In genomic region chr3:86223634-86224313, GRCm38 (mm10) we compare ENCODE assay signal across 8 mouse cellular contexts. TPM values are rescaled to one million over a fixed set of nuclear protein-coding genes. Genes with fewer than 3 reads are reported as not detected.
A peak's percentile ranks its signal among the peaks of the same experiment; 100 is the strongest.
DNase-seq lines count a peak whose midpoint lies in the region; ATAC-seq and TF ChIP-seq lines count a peak whose summit lies in the region.

No protein-coding gene starts in this region.

- no peaks in the 10 kb centered on the region for H3K27me3 ChIP-seq in MEL (ENCODE audit: control insufficient read depth in 1 of 2, insufficient read depth in 2 of 2, low read length in 2 of 2)
- no peaks in the 10 kb centered on the region for H3K27me3 ChIP-seq in cerebellum, adult 2 months (ENCODE audit: control insufficient read depth, insufficient read depth, low read length)
- no peaks in the 10 kb centered on the region for H3K27me3 ChIP-seq in forebrain, postnatal 0 days (ENCODE audit: insufficient read depth, low read length)
- 0 out of 2 replicates have a peak, but pooled peaks cover 7% of the 10 kb centered on the region for H3K27me3 ChIP-seq in lung, embryonic 15.5 days

- H3K4me3 ChIP-seq in MEL (ENCODE audit: control insufficient read depth in 1 of 2, insufficient read depth in 1 of 2, low read depth in 2 of 2, low read length in 2 of 2) = peak overlapping the region; percentile 90 to 97
- peak overlapping the region; percentile 72 for H3K4me3 ChIP-seq in cerebellum, adult 2 months (replicated peaks; ENCODE audit: insufficient read depth, low read depth, low read length)
- peak overlapping the region; percentile 79 for H3K4me3 ChIP-seq in forebrain, postnatal 0 days (ENCODE audit: low read depth, low read length)
- H3K4me3 ChIP-seq in lung, embryonic 15.5 days = peak overlapping the region; percentile 70
- H3K4me3 ChIP-seq in olfactory bulb, adult 2 months (ENCODE audit: insufficient read depth, low read depth, low read length) = peak overlapping the region; percentile 89

- peak overlapping the region; percentile 99 for H3K9ac ChIP-seq in MEL (ENCODE audit: control insufficient read depth, low read depth, low read length, poor library complexity, severe bottlenecking)
- peak overlapping the region; percentile 73 for H3K9ac ChIP-seq in forebrain, postnatal 0 days
- H3K9ac ChIP-seq in lung, embryonic 15.5 days = peak overlapping the region; percentile 71

- H3K4me1 ChIP-seq in MEL (ENCODE audit: control insufficient read depth in 1 of 2, insufficient read depth in 2 of 2, low read length in 2 of 2) = no peaks in the 10 kb centered on the region; a peak in 3 of 4 replicates
- H3K4me1 ChIP-seq in cerebellum, adult 2 months (ENCODE audit: control insufficient read depth, insufficient read depth, low read length) = no peaks in the 10 kb centered on the region; the same call in none of the 2 replicates
- no peaks in the 10 kb centered on the region for H3K4me1 ChIP-seq in forebrain, postnatal 0 days (ENCODE audit: insufficient read depth)
- H3K4me1 ChIP-seq in lung, embryonic 15.5 days = 0 out of 2 replicates have a peak, but pooled peaks cover 7% of the 10 kb centered on the region
- H3K4me1 ChIP-seq in olfactory bulb, adult 2 months (ENCODE audit: control insufficient read depth, insufficient read depth, low read length) = no peaks in the 10 kb centered on the region; the same call in 1 of the 2 replicates

- peak overlapping the region; percentile 80 for H3K4me2 ChIP-seq in forebrain, postnatal 0 days (ENCODE audit: low read depth)
- H3K4me2 ChIP-seq in lung, embryonic 15.5 days = peak overlapping the region; percentile 91

- ATAC-seq in forebrain, postnatal 0 days = peak; percentile 97
- peak; percentile 95 for ATAC-seq in lung, embryonic 15.5 days (ENCODE audit: borderline replicate concordance, extremely low read depth, low FRiP score, low TSS enrichment)

- H3K79me2 ChIP-seq in MEL (ENCODE audit: control insufficient read depth, insufficient read depth, low read length, poor library complexity) = peaks cover 13% of the 10 kb centered on the region

- no peaks in the 10 kb centered on the region for H3K9me3 ChIP-seq in MEL (replicated peaks; ENCODE audit: insufficient read depth, low read length)
- no peaks in the 10 kb centered on the region for H3K9me3 ChIP-seq in forebrain, postnatal 0 days (ENCODE audit: low read length)
- no peaks in the 10 kb centered on the region for H3K9me3 ChIP-seq in lung, embryonic 15.5 days

- no peak for TF ChIP-seq RAD21 in MEL (IDR thresholded peaks at IDR 0.05; ENCODE audit: low read depth, low read length)

- peaks cover 0 to 12% of the 10 kb centered on the region in 2 experiments; a peak in 2 of 4 replicates for H3K36me3 ChIP-seq in MEL (ENCODE audit: control insufficient read depth in 1 of 2, insufficient read depth in 2 of 2, low read length in 2 of 2)
- H3K36me3 ChIP-seq in forebrain, postnatal 0 days (ENCODE audit: insufficient read depth) = no peaks in the 10 kb centered on the region
- no peaks in the 10 kb centered on the region for H3K36me3 ChIP-seq in lung, embryonic 15.5 days

- peak in 1 of 2 experiments; percentile 13; a peak in 1 of 4 replicates for TF ChIP-seq EP300 in MEL (IDR thresholded peaks at IDR 0.05; ENCODE audit: low read depth in 1 of 2, low read length in 2 of 2)

- TF ChIP-seq CTCF in MEL (IDR thresholded peaks at IDR 0.05 in 2 of 3, conservative IDR thresholded peaks at IDR 0.05 in 1 of 3; ENCODE audit: control insufficient read depth in 1 of 3, insufficient read depth in 1 of 3, low read depth in 2 of 3, low read length in 3 of 3, poor library complexity in 1 of 3, severe bottlenecking in 1 of 3) = no peak
- TF ChIP-seq CTCF in cerebellum, adult 2 months (IDR thresholded peaks at IDR 0.05; ENCODE audit: borderline replicate concordance, insufficient read depth, low read depth, low read length) = no peak
- TF ChIP-seq CTCF in forebrain, postnatal 0 days (IDR thresholded peaks at IDR 0.05; ENCODE audit: low read depth) = no peak; the same call in 1 of the 2 replicates
- TF ChIP-seq CTCF in olfactory bulb, adult 2 months (IDR thresholded peaks at IDR 0.05; ENCODE audit: insufficient read depth, low read depth, low read length) = no peak

- WGBS in cerebellum, adult 2 months = 1% methylated on average over 78 of the region's 79 CpGs
- WGBS in forebrain, postnatal 0 days = 2% methylated on average over 72 of the region's 79 CpGs
- WGBS in lung, embryonic 15.5 days = under 1% methylated on average over 67 of the region's 79 CpGs
- under 1% methylated on average over 75 of the region's 79 CpGs for WGBS in olfactory bulb, adult 2 months

- peak overlapping the region; percentile 86 for H3K27ac ChIP-seq in MEL (ENCODE audit: control insufficient read depth, low read depth, low read length)
- peak overlapping the region; percentile 95 for H3K27ac ChIP-seq in cerebellum, adult 2 months (ENCODE audit: insufficient read depth, low read length)
- H3K27ac ChIP-seq in forebrain, postnatal 0 days (ENCODE audit: low read depth, low read length) = peak overlapping the region; percentile 85
- H3K27ac ChIP-seq in lung, embryonic 15.5 days = peak overlapping the region; percentile 96
- peak overlapping the region; percentile 96 for H3K27ac ChIP-seq in olfactory bulb, adult 2 months (ENCODE audit: insufficient read depth, low read depth, low read length)

- TF ChIP-seq POLR2A in MEL (IDR thresholded peaks at IDR 0.05; ENCODE audit: control insufficient read depth in 1 of 2, insufficient read depth in 1 of 2, low read depth in 1 of 2, low read length in 2 of 2, poor library complexity in 1 of 2) = peak; percentile 73 to 97
- TF ChIP-seq POLR2A in cerebellum, adult 2 months (IDR thresholded peaks at IDR 0.05; ENCODE audit: borderline replicate concordance, insufficient read depth, low read length) = peak; percentile 71
- TF ChIP-seq POLR2A in olfactory bulb, adult 2 months (IDR thresholded peaks at IDR 0.05; ENCODE audit: insufficient read depth, low read depth, low read length) = peak; percentile 88

- peak; percentile 87 for DNase-seq in MEL (ENCODE audit: low read depth, low spot score)
- peak; percentile 92 to 95 for DNase-seq in cerebellum, adult 2 months
- peak; percentile 95 for DNase-seq in forebrain, postnatal 0 days
- peak; percentile 86 for DNase-seq in heart, postnatal 4 days
- DNase-seq in layer of hippocampus, adult 9-10 months (ENCODE audit: low spot score) = peak; percentile 36
- DNase-seq in thymus, adult 18-20 months = peak; percentile 83 to 84

TF ChIP-seq in MEL, 35 proteins besides CTCF, POLR2A, EP300 and RAD21:
- TF ChIP-seq MAFK (IDR thresholded peaks at IDR 0.05; ENCODE audit: borderline replicate concordance, low read depth, low read length) = no peak
- no peak for TF ChIP-seq MAZ (IDR thresholded peaks at IDR 0.05; ENCODE audit: low read depth, low read length)
- no peak; the same call in 1 of the 2 replicates for TF ChIP-seq POLR2AphosphoS2 (IDR thresholded peaks at IDR 0.05; ENCODE audit: low read length)
- no peak for TF ChIP-seq SMC3 (IDR thresholded peaks at IDR 0.05; ENCODE audit: low read depth, low read length)
- TF ChIP-seq TCF12 (IDR thresholded peaks at IDR 0.05; ENCODE audit: low read depth, low read length) = 0 out of 2 replicates have a peak, but pooled peaks have one; percentile 4
- no peak for TF ChIP-seq RCOR1 (IDR thresholded peaks at IDR 0.05; ENCODE audit: low read depth, low read length)
- peak; percentile 56; the same call in 1 of the 2 replicates for TF ChIP-seq TBP (IDR thresholded peaks at IDR 0.05; ENCODE audit: low read depth, low read length)
- TF ChIP-seq CHD1 (IDR thresholded peaks at IDR 0.05; ENCODE audit: low read depth, low read length) = no peak
- peak; percentile 77 for TF ChIP-seq NRF1 (IDR thresholded peaks at IDR 0.05; ENCODE audit: insufficient read depth, low read depth, low read length, poor library complexity, severe bottlenecking)
- TF ChIP-seq MAX (IDR thresholded peaks at IDR 0.05; ENCODE audit: low read length) = peak; percentile 53
- TF ChIP-seq NELFE (IDR thresholded peaks at IDR 0.05; ENCODE audit: low read depth, low read length) = peak; percentile 87
- TF ChIP-seq USF2 (IDR thresholded peaks at IDR 0.05; ENCODE audit: borderline replicate concordance in 1 of 2, insufficient read depth in 1 of 2, low read depth in 1 of 2, low read length in 2 of 2) = no peak

RNA-seq across cellular contexts. Expression of gene Lrba, which starts 0.7 kb away (rescaled TPM):
- 10.9 and 14.8 TPM in 2 replicates for total RNA-seq in MEL (2012; rRNA removed)
- polyA plus RNA-seq in MEL (2012; ENCODE audit: insufficient read depth in 1 of 2, insufficient read length in 2 of 2, low read depth in 1 of 2, low replicate concordance in 2 of 2, missing spikeins in 1 of 2) = 10 to 100 TPM in 1 of 2 experiments, not detected in 1; 17.9 TPM
- polyA plus RNA-seq in cerebellum, adult 2 months (2012; rRNA removed) = 18.9 and 20.0 TPM in 2 replicates
- 16.1 and 18.5 TPM in 2 replicates for total RNA-seq in forebrain, postnatal 0 days (2014; rRNA removed)
- polyA plus RNA-seq in forebrain, postnatal 0 days (2015; fragmentation: Nextera tagmentation; extraction: Ambion mirVana) = 0.82 and 1.6 TPM in 2 replicates
- 10 to 100 TPM; 17.7 to 17.8 TPM for total RNA-seq in heart, postnatal 4 days (2021)
- polyA plus RNA-seq in lung, embryonic 15.5 days (2015; fragmentation: Nextera tagmentation; extraction: Ambion mirVana) = 2.9 and 3.2 TPM in 2 replicates
- polyA plus RNA-seq in olfactory bulb, adult 2 months (2012; ENCODE audit: insufficient read depth, insufficient read length, low replicate concordance, missing spikeins) = not detected in 2 replicates

Comparison
In these comparisons a context has a peak if more than half of its experiments do, and no peak if none do; other contexts are left out.
1. Peak in every context shown above with its lines: DNase-seq, ATAC-seq, H3K4me3 ChIP-seq and H3K27ac ChIP-seq.
2. DNase-seq: peak in every context shown above with its lines; median percentile 95 in forebrain, postnatal 0 days; 94 in cerebellum, adult 2 months; 87 in MEL; 86 in heart, postnatal 4 days; 84 in thymus, adult 18-20 months; 36 in layer of hippocampus, adult 9-10 months.